20 mouse cellular contexts compared by ENCODE assay signal in the genomic region with DNA sequence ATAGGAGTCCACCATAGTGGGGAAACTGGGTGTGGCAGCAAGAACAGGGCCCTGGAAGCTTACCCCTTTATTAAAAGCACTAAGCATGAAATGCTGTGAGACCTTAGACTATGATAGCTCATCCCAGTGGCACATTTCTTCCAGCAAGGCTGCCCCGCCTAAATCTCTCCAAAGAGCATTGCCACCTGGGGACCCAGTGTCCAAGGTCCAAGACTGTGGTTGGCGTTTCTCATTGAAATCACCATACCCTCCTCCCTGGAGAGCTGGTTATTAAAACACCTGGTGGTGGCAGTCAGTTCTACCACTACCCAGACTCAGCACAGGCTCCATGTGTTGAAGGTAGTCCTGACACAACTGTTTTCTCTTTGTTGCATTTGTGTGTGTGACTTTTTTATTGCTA.
"Had no signal": no experiment of that assay in that cellular context is flagged by ENCODE, and none has a peak within 500 bp of the region (broad histone marks: within the 10 kb centered on the region; RNA-seq: fewer than 3 reads in every experiment).

No protein-coding gene starts in this region.

- H3K4me2 ChIP-seq: lung, embryonic 14.5 days; midbrain, embryonic 12.5 days; neural tube, embryonic 12.5 days; neural tube, embryonic 15.5 days; stomach, embryonic 15.5 days had no signal

- DNase-seq: lung, adult 18-20 months; lung, embryonic 14.5 days; lung, postnatal 10 days; lung, postnatal 4 days; midbrain, embryonic 14.5 days; retina, postnatal 1 day; right cerebral cortex, adult 18-20 months; right cerebral cortex, postnatal 25 days; thymus, adult 2 months; thymus, postnatal 25 days; thymus, postnatal 4 days had no signal

- H3K9me3 ChIP-seq: midbrain, embryonic 10.5 days; midbrain, embryonic 12.5 days; neural tube, embryonic 12.5 days; neural tube, embryonic 15.5 days; stomach, embryonic 15.5 days had no signal

- H3K36me3 ChIP-seq: midbrain, embryonic 10.5 days; midbrain, embryonic 12.5 days; neural tube, embryonic 12.5 days; neural tube, embryonic 15.5 days; stomach, embryonic 15.5 days had no signal

- ATAC-seq: midbrain, embryonic 16.5 days had no signal

- H3K4me3 ChIP-seq: midbrain, embryonic 10.5 days; midbrain, embryonic 12.5 days; myocyte; neural tube, embryonic 12.5 days; neural tube, embryonic 15.5 days; stomach, embryonic 15.5 days had no signal

- H3K27ac ChIP-seq: liver, embryonic 14.5 days; midbrain, embryonic 10.5 days; midbrain, embryonic 12.5 days; neural tube, embryonic 12.5 days; neural tube, embryonic 15.5 days; stomach, embryonic 15.5 days; stomach, postnatal 0 days had no signal

- H3K27me3 ChIP-seq: midbrain, embryonic 12.5 days; neural tube, embryonic 12.5 days; neural tube, embryonic 15.5 days; stomach, embryonic 15.5 days had no signal

- H3K9ac ChIP-seq: liver, embryonic 14.5 days; lung, embryonic 14.5 days; midbrain, embryonic 12.5 days; neural tube, embryonic 12.5 days; neural tube, embryonic 15.5 days; stomach, embryonic 15.5 days had no signal
